Mouse (Mus musculus) liver, embryonic 14.5 days (tissue): ENCODE results near the gene Smad5. TPM values are rescaled to one million over a fixed set of nuclear protein-coding genes. Genes with fewer than 3 reads are reported as not detected.

Experiments
- ATAC-seq: fragments of 200-750 bp; cut with Nextera tagmentation; 2 replicates; pipeline ENCODE4 v1.8.0; 2017; ENCODE audit warnings: moderate number of reproducible peaks, mild to moderate bottlenecking, moderate library complexity; ENCODE audit not compliant: insufficient read depth
- DNase-seq, 3 experiments: peaks; one replicate each; pipeline ENCODE4 v3.0.0-alpha.2; 2012 to 2013; ENCODE audit warnings: low read depth in 3 of 3, low spot score in 3 of 3
- H3K27ac ChIP-seq: fragments of 300-500 bp; sonication (generic); 2 replicates; pipeline ENCODE4 v1.5.1; 2014; ENCODE audit warnings: moderate library complexity, mild to moderate bottlenecking, control low read depth, inconsistent platforms
- H3K27me3 ChIP-seq: fragments of 300-500 bp; sonication (generic); 2 replicates; pipeline ENCODE4 v1.6.1; 2014; ENCODE audit warnings: mild to moderate bottlenecking, low read length, moderate library complexity; ENCODE audit not compliant: control insufficient read depth, insufficient read depth
- H3K36me3 ChIP-seq: fragments of 300-500 bp; sonication (generic); replicated peaks from 2 replicates; pipeline ENCODE4 v1.6.1; 2014; ENCODE audit warnings: low read depth; ENCODE audit not compliant: control insufficient read depth, insufficient read depth
- H3K4me1 ChIP-seq, 2 experiments: fragments of 200-500 bp in 1 of 2; fragments of 300-500 bp in 1 of 2; sonication (generic) in 1 of 2; replicated peaks; 2 replicates each; pipeline ENCODE4 v1.6.1; 2012 to 2014; ENCODE audit warnings: antibody characterized with exemption in 1 of 2, inconsistent platforms in 1 of 2, low read length in 1 of 2; ENCODE audit not compliant: control insufficient read depth in 2 of 2, insufficient read depth in 2 of 2
- H3K4me2 ChIP-seq: fragments of 300-500 bp; sonication (generic); 2 replicates; pipeline ENCODE4 v1.6.1; 2014; ENCODE audit warnings: low read depth, mild to moderate bottlenecking, control low read depth, moderate library complexity
- H3K4me3 ChIP-seq, 2 experiments: fragments of 200-500 bp in 1 of 2; fragments of 300-500 bp in 1 of 2; sonication (generic) in 1 of 2; 2 replicates each; pipeline ENCODE4 v1.5.1; 2012 to 2014; ENCODE audit warnings: low read depth in 2 of 2, low read length in 2 of 2, mild to moderate bottlenecking in 2 of 2, control low read depth in 1 of 2, inconsistent platforms in 1 of 2, moderate library complexity in 1 of 2; ENCODE audit not compliant: insufficient read depth in 1 of 2
- H3K9ac ChIP-seq: fragments of 300-500 bp; sonication (generic); replicated peaks from 2 replicates; pipeline ENCODE4 v1.6.1; 2014; ENCODE audit warnings: mild to moderate bottlenecking, control low read depth, moderate library complexity
- H3K9me3 ChIP-seq: fragments of 300-500 bp; sonication (generic); 2 replicates; pipeline ENCODE4 v1.6.1; 2016; ENCODE audit warnings: low read length, mixed read lengths; ENCODE audit not compliant: control insufficient read depth
- CTCF ChIP-seq: IDR thresholded peaks from 2 replicates; pipeline ENCODE4 v1.5.1; 2016; ENCODE audit warnings: antibody characterized with exemption, low read depth, control low read depth
- EP300 ChIP-seq: IDR thresholded peaks from 2 replicates; pipeline ENCODE4 v1.6.1; 2016; ENCODE audit warnings: antibody characterized with exemption, low read depth
- WGBS: fragments of 180-500 bp; shearing (Covaris S2); extraction: QIAGEN DNeasy Blood & Tissue Kit; methylation state at CpG from one replicate; pipeline ENCODE4 v1.1.7; 2014; ENCODE audit not compliant: insufficient replicate concordance; 5-methylcytosine and 5-hydroxymethylcytosine counted together
- polyA plus RNA-seq, 2 experiments: library from polyadenylated mRNA; depleted of rRNA in 1 of 2; stranded (reverse) in 1 of 2; unstranded in 1 of 2; fragments of >200 nt; fragmentation: Nextera tagmentation in 1 of 2; extraction: Ambion mirVana in 1 of 2; gene quantifications; 2 replicates each; pipeline versions ENCODE4 v1.2.1 to v1.2.3; 2012 to 2014

Gene Smad5
- polyA plus RNA-seq, 2 experiments: 4.2 to 5.0 TPM

GRCm38 (mm10) chr13:56726551-56726950 is 23.7 kb downstream of the Smad5 start:
- H3K27ac ChIP-seq: no peak overlapping the region
- TF ChIP-seq CTCF (no peak), EP300 (no peak)
- DNase-seq (no peak), ATAC-seq (no peak)
- H3K9me3 ChIP-seq: no peaks in the 10 kb centered on the region
- H3K27me3 ChIP-seq: no peaks in the 10 kb centered on the region
- 76% methylated on average over 4 of the region's 4 CpGs for WGBS
- H3K36me3 ChIP-seq: peaks cover 8% of the 10 kb centered on the region
- H3K4me2 ChIP-seq: no peak overlapping the region
- no peak overlapping the region for H3K9ac ChIP-seq
- H3K4me1 ChIP-seq: no peaks in the 10 kb centered on the region
- no peak overlapping the region for H3K4me3 ChIP-seq

DNA sequence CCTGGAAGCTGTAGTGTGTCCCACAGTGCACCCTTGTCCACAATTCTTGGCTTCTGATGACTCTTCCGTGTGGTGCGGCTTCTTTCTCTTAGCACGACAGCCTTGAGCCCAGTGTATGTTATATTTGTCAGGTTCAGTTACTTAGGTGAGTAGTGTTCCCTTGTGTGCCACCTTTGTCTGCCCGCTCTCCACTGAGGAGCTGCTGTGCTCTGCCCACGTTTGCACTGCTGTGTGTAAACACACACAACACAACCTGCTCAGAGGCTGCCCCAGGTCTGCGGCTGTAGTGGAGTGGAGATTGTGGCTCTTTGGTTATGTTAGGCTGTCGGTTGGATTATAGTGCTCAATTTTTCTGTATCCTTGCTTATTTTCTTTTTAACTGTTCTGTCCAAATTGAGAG is 26.2 kb downstream of the Smad5 start:
- H3K4me3 ChIP-seq: no peak overlapping the region
- no peak overlapping the region for H3K9ac ChIP-seq
- peaks cover 8% of the 10 kb centered on the region for H3K36me3 ChIP-seq
- WGBS: 82% methylated on average over 7 of the region's 7 CpGs
- no peak for ATAC-seq
- H3K4me2 ChIP-seq: no peak overlapping the region
- DNase-seq: no peak
- no peak overlapping the region for H3K27ac ChIP-seq
- no peaks in the 10 kb centered on the region for H3K9me3 ChIP-seq
- H3K27me3 ChIP-seq: no peaks in the 10 kb centered on the region
- TF ChIP-seq CTCF (no peak), EP300 (no peak)
- H3K4me1 ChIP-seq: no peaks in the 10 kb centered on the region

GRCm38 (mm10) chr13:56734617-56735016 is 31.8 kb downstream of the Smad5 start:
- Histone ChIP-seq H3K36me3 (no peaks in the 10 kb centered on the region; the same call in none of the 2 replicates), H3K4me3 (no peak overlapping the region), H3K4me1 (peaks cover 3% of the 10 kb centered on the region in 2 experiments; a peak in 2 of 4 replicates), H3K4me2 (no peak overlapping the region), H3K9ac (no peak overlapping the region), H3K27ac (no peak overlapping the region), H3K9me3 (no peaks in the 10 kb centered on the region), H3K27me3 (no peaks in the 10 kb centered on the region)
- 52% methylated on average over 4 of the region's 4 CpGs for WGBS
- TF ChIP-seq CTCF (no peak), EP300 (no peak)
- no peak for DNase-seq
- ATAC-seq: no peak

DNA sequence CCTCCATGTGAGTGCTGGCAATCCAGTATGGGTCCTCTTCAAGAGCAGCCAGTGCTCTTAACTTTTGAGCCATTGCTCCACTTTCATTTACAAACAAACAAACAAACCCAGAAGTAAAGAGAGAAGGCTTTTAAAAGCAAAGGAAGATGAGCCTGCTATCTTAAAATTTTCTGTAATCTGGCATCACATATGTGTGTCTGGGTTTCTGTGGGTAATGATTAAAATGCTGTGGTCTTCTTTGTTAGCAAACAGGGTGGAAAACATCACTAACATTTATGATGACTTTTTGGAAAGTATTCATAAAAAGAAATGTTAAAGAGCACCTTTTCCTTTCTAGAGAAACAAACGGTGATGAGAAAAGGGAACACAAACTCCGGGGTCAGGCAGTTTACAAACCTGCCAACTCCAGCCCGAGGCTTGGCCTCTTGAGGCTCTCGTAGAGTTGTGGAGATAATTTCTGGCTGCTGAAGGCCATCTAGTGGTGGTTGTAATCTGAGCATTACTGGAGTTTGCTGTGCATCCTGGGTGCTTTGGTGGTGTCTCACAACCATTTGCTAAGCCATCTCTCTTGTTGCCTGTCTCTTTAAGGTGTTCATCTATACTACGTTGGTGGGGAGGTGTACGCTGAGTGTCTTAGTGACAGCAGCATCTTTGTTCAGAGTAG is 32.5 kb downstream of the Smad5 start:
- H3K27me3 ChIP-seq: no peaks in the 10 kb centered on the region
- H3K9me3 ChIP-seq: no peaks in the 10 kb centered on the region
- no peaks in the 10 kb centered on the region; the same call in none of the 2 replicates for H3K36me3 ChIP-seq
- WGBS: 47% methylated on average over 6 of the region's 6 CpGs
- peaks cover 3% of the 10 kb centered on the region in 2 experiments; a peak in 2 of 4 replicates for H3K4me1 ChIP-seq
- TF ChIP-seq CTCF: peak; percentile 56
- TF ChIP-seq EP300: no peak
- no peak overlapping the region for H3K4me3 ChIP-seq
- no peak overlapping the region for H3K9ac ChIP-seq
- DNase-seq (no peak), ATAC-seq (no peak)
- no peak overlapping the region for H3K27ac ChIP-seq
- H3K4me2 ChIP-seq: no peak overlapping the region

- Histone ChIP-seq H3K4me1 (peaks cover 2 to 3% of the 10 kb centered on the region in 2 experiments; a peak in 2 of 4 replicates), H3K36me3 (no peaks in the 10 kb centered on the region; the same call in none of the 2 replicates), H3K27ac (no peak overlapping the region), H3K4me2 (no peak overlapping the region), H3K9me3 (no peaks in the 10 kb centered on the region), H3K4me3 (no peak overlapping the region), H3K27me3 (no peaks in the 10 kb centered on the region), H3K9ac (no peak overlapping the region)
- no peak for ATAC-seq
- WGBS: 76% methylated on average over 5 of the region's 5 CpGs
- TF ChIP-seq CTCF (no peak), EP300 (no peak)
- no peak for DNase-seq
Measured at GRCm38 (mm10) chr13:56739556-56739955, 36.7 kb downstream of the Smad5 start.
